Mouse (Mus musculus) olfactory bulb, adult 2 months (tissue): ENCODE data around the gene Dock2.

Experiments
- CTCF ChIP-seq: fragments of 200-500 bp; IDR thresholded peaks from 2 replicates; pipeline ENCODE4 v1.5.1; 2012; ENCODE audit warnings: low read depth, mild to moderate bottlenecking, low read length, moderate library complexity; ENCODE audit not compliant: insufficient read depth
- POLR2A ChIP-seq: fragments of 200-500 bp; IDR thresholded peaks from 2 replicates; pipeline ENCODE4 v1.6.1; 2012; ENCODE audit warnings: mild to moderate bottlenecking, low read depth, low read length, moderate library complexity; ENCODE audit not compliant: insufficient read depth

DNA sequence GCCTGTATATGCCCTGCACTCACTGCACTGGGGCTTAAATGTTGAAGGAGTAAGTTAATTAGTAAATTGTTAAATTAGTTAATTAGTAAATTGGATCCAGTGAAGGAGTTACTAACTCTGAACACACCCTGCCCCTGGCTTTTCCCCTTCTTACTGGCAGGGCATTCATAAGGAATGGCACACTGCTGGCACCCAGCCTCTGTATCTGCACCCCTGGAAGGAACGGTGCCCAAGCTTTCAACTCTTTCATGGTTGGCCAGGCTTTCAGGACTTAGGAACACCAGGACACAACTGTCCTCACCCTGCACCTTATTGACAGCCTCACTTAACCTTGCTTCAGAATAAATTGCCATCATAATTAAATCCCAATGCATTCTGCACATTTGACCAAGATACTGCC, 359.1 kb downstream of the Dock2 start:
- TF ChIP-seq CTCF, result no peak
- TF ChIP-seq POLR2A, result no peak
